Mouse (Mus musculus): ENCODE data around the gene Pbdc1. TPM values are rescaled to one million over a fixed set of nuclear protein-coding genes. Genes with fewer than 3 reads are reported as not detected.
"Not testable (repeated sequence)": the region's sequence is repeated elsewhere in the genome, so short reads cannot be mapped to it uniquely, and the experiment has no call there.

Pbdc1 gene
- polyA plus RNA-seq, 1 experiment: 13.3 TPM

GRCm38 (mm10) chrX:105069671-105070503 lies 9.7 kb upstream of the Pbdc1 start:
- peak overlapping the region; percentile 54 for H3K4me3 ChIP-seq
- H3K36me3 ChIP-seq (ENCODE audit: control insufficient read depth, insufficient read depth): peaks cover 8% of the 10 kb centered on the region
- TF ChIP-seq TCF3 (IDR thresholded peaks at IDR 0.05; ENCODE audit: insufficient read length, low read depth) (no peak), USF1 (IDR thresholded peaks at IDR 0.05; ENCODE audit: low read depth) (no peak), POLR2A (IDR thresholded peaks at IDR 0.05; ENCODE audit: insufficient read length, low read depth) (no peak), CEBPB (IDR thresholded peaks at IDR 0.05; ENCODE audit: insufficient read depth, poor library complexity, severe bottlenecking) (no peak), MYOG (IDR thresholded peaks at IDR 0.05; ENCODE audit: control insufficient read depth in 1 of 3, insufficient read depth in 1 of 3, insufficient read length in 2 of 3, low read depth in 2 of 3) (no peak), E2F4 (IDR thresholded peaks at IDR 0.05; ENCODE audit: insufficient read depth) (no peak), REST (IDR thresholded peaks at IDR 0.05; ENCODE audit: insufficient read depth, insufficient read length) (no peak), POLR2AphosphoS2 (IDR thresholded peaks at IDR 0.05; ENCODE audit: insufficient read length, low read depth) (no peak), TCF12 (IDR thresholded peaks at IDR 0.05; ENCODE audit: insufficient read depth, poor library complexity, severe bottlenecking) (no peak), SRF (IDR thresholded peaks at IDR 0.05; ENCODE audit: control insufficient read depth, insufficient read length, low read depth) (no peak), MYOD1 (IDR thresholded peaks at IDR 0.05; ENCODE audit: control insufficient read depth in 1 of 3, insufficient read length in 2 of 3, low read depth in 2 of 3) (no peak), MAX (IDR thresholded peaks at IDR 0.05; ENCODE audit: low read depth) (no peak)
- peaks cover 9% of the 10 kb centered on the region for H3K79me2 ChIP-seq (ENCODE audit: control insufficient read depth, insufficient read depth)
- H3ac ChIP-seq (ENCODE audit: control insufficient read depth, insufficient read length): no peak overlapping the region
- no peaks in the 10 kb centered on the region for H3K27me3 ChIP-seq (ENCODE audit: control insufficient read depth, insufficient read depth, insufficient read length)
- H3K4me2 ChIP-seq (ENCODE audit: low read depth): peak overlapping the region; percentile 75

GRCm38 (mm10) chrX:105079151-105079550 lies 405 bp upstream of the Pbdc1 start:
- H3K79me2 ChIP-seq (ENCODE audit: control insufficient read depth, insufficient read depth): peaks cover 7% of the 10 kb centered on the region
- peak overlapping the region; percentile 72 for H3K4me3 ChIP-seq
- peak overlapping the region; percentile 81 for H3K4me2 ChIP-seq (ENCODE audit: low read depth)
- peaks cover 17% of the 10 kb centered on the region for H3K36me3 ChIP-seq (ENCODE audit: control insufficient read depth, insufficient read depth)
- H3ac ChIP-seq (ENCODE audit: control insufficient read depth, insufficient read length): no peak overlapping the region
- no peak for TF ChIP-seq TCF12 (IDR thresholded peaks at IDR 0.05; ENCODE audit: insufficient read depth, poor library complexity, severe bottlenecking)
- TF ChIP-seq POLR2AphosphoS2 (IDR thresholded peaks at IDR 0.05; ENCODE audit: insufficient read length, low read depth): no peak
- no peak for TF ChIP-seq MAX (IDR thresholded peaks at IDR 0.05; ENCODE audit: low read depth)
- no peak for TF ChIP-seq TCF3 (IDR thresholded peaks at IDR 0.05; ENCODE audit: insufficient read length, low read depth)
- TF ChIP-seq E2F4 (IDR thresholded peaks at IDR 0.05; ENCODE audit: insufficient read depth): no peak
- no peak for TF ChIP-seq USF1 (IDR thresholded peaks at IDR 0.05; ENCODE audit: low read depth)
- TF ChIP-seq MYOG (IDR thresholded peaks at IDR 0.05; ENCODE audit: control insufficient read depth in 1 of 3, insufficient read depth in 1 of 3, insufficient read length in 2 of 3, low read depth in 2 of 3): no peak
- no peak for TF ChIP-seq POLR2A (IDR thresholded peaks at IDR 0.05; ENCODE audit: insufficient read length, low read depth)
- no peak for TF ChIP-seq SRF (IDR thresholded peaks at IDR 0.05; ENCODE audit: control insufficient read depth, insufficient read length, low read depth)
- TF ChIP-seq MYOD1 (IDR thresholded peaks at IDR 0.05; ENCODE audit: control insufficient read depth in 1 of 3, insufficient read length in 2 of 3, low read depth in 2 of 3): no peak
- no peak for TF ChIP-seq REST (IDR thresholded peaks at IDR 0.05; ENCODE audit: insufficient read depth, insufficient read length)
- no peak for TF ChIP-seq CEBPB (IDR thresholded peaks at IDR 0.05; ENCODE audit: insufficient read depth, poor library complexity, severe bottlenecking)
- no peaks in the 10 kb centered on the region for H3K27me3 ChIP-seq (ENCODE audit: control insufficient read depth, insufficient read depth, insufficient read length)

- Histone ChIP-seq H3K36me3 (ENCODE audit: control insufficient read depth, insufficient read depth) (peaks cover 17% of the 10 kb centered on the region), H3K27me3 (ENCODE audit: control insufficient read depth, insufficient read depth, insufficient read length) (no peaks in the 10 kb centered on the region), H3ac (ENCODE audit: control insufficient read depth, insufficient read length) (no peak overlapping the region), H3K79me2 (ENCODE audit: control insufficient read depth, insufficient read depth) (peaks cover 7% of the 10 kb centered on the region), H3K4me2 (ENCODE audit: low read depth) (peak overlapping the region; percentile 75), H3K4me3 (peak overlapping the region; percentile 72)
- TF ChIP-seq POLR2AphosphoS2 (IDR thresholded peaks at IDR 0.05; ENCODE audit: insufficient read length, low read depth): no peak
- TF ChIP-seq SRF (IDR thresholded peaks at IDR 0.05; ENCODE audit: control insufficient read depth, insufficient read length, low read depth): no peak
- TF ChIP-seq E2F4 (IDR thresholded peaks at IDR 0.05; ENCODE audit: insufficient read depth): no peak
- TF ChIP-seq POLR2A (IDR thresholded peaks at IDR 0.05; ENCODE audit: insufficient read length, low read depth): no peak
- no peak for TF ChIP-seq MYOG (IDR thresholded peaks at IDR 0.05; ENCODE audit: control insufficient read depth in 1 of 3, insufficient read depth in 1 of 3, insufficient read length in 2 of 3, low read depth in 2 of 3)
- no peak for TF ChIP-seq USF1 (IDR thresholded peaks at IDR 0.05; ENCODE audit: low read depth)
- TF ChIP-seq MYOD1 (IDR thresholded peaks at IDR 0.05; ENCODE audit: control insufficient read depth in 1 of 3, insufficient read length in 2 of 3, low read depth in 2 of 3): no peak
- TF ChIP-seq MAX (IDR thresholded peaks at IDR 0.05; ENCODE audit: low read depth): no peak
- TF ChIP-seq TCF3 (IDR thresholded peaks at IDR 0.05; ENCODE audit: insufficient read length, low read depth): no peak
- TF ChIP-seq CEBPB (IDR thresholded peaks at IDR 0.05; ENCODE audit: insufficient read depth, poor library complexity, severe bottlenecking): no peak
- TF ChIP-seq TCF12 (IDR thresholded peaks at IDR 0.05; ENCODE audit: insufficient read depth, poor library complexity, severe bottlenecking): no peak
- TF ChIP-seq REST (IDR thresholded peaks at IDR 0.05; ENCODE audit: insufficient read depth, insufficient read length): no peak
These were observed 540 bp downstream of the Pbdc1 start for GRCm38 (mm10) chrX:105080096-105080495.

GRCm38 (mm10) chrX:105083013-105083412 lies 3.5 kb downstream of the Pbdc1 start:
- H3K36me3 ChIP-seq (ENCODE audit: control insufficient read depth, insufficient read depth): peaks cover 17% of the 10 kb centered on the region
- not testable (repeated sequence) for H3K27me3 ChIP-seq (ENCODE audit: control insufficient read depth, insufficient read depth, insufficient read length); H3ac ChIP-seq (ENCODE audit: control insufficient read depth, insufficient read length); H3K4me3 ChIP-seq; H3K4me2 ChIP-seq (ENCODE audit: low read depth); H3K79me2 ChIP-seq (ENCODE audit: control insufficient read depth, insufficient read depth)

All from myocyte (in vitro differentiated cells).